Mouse (Mus musculus) limb, embryonic 14.5 days (tissue): ENCODE data around the gene Tmem145. TPM values are rescaled to one million over a fixed set of nuclear protein-coding genes. Genes with fewer than 3 reads are reported as not detected.

ENCODE experiments used
- ATAC-seq: fragments of 200-750 bp; cut with Nextera tagmentation; 2 replicates; pipeline ENCODE4 v1.8.0; 2017; ENCODE audit warnings: low read depth, moderate number of reproducible peaks, moderate TSS enrichment; ENCODE audit not compliant: low FRiP score
- DNase-seq: peaks from one replicate; pipeline ENCODE4 v3.0.0-alpha.2; 2015; ENCODE audit warnings: low spot score
- H3K27ac ChIP-seq: fragments of 300-500 bp; sonication (generic); replicated peaks from 2 replicates; pipeline ENCODE4 v1.5.1; 2014; ENCODE audit warnings: low read depth, mild to moderate bottlenecking, low read length, moderate library complexity, mixed read lengths
- H3K27me3 ChIP-seq: fragments of 300-500 bp; sonication (generic); 2 replicates; pipeline ENCODE4 v1.6.1; 2014; ENCODE audit warnings: low read length, mixed read lengths; ENCODE audit not compliant: control insufficient read depth, insufficient read depth
- H3K36me3 ChIP-seq: fragments of 300-500 bp; sonication (generic); 2 replicates; pipeline ENCODE4 v1.6.1; 2014; ENCODE audit warnings: mild to moderate bottlenecking, low read length, moderate library complexity, mixed read lengths; ENCODE audit not compliant: control insufficient read depth, insufficient read depth
- H3K4me1 ChIP-seq: fragments of 300-500 bp; sonication (generic); 2 replicates; pipeline ENCODE4 v1.6.1; 2014; ENCODE audit warnings: antibody characterized with exemption, low read length, mixed read lengths; ENCODE audit not compliant: control insufficient read depth, insufficient read depth
- H3K4me2 ChIP-seq: fragments of 300-500 bp; sonication (generic); replicated peaks from 2 replicates; pipeline ENCODE4 v1.6.1; 2014; ENCODE audit warnings: low read depth, mild to moderate bottlenecking, low read length, moderate library complexity; ENCODE audit not compliant: severe bottlenecking
- H3K4me3 ChIP-seq: fragments of 300-500 bp; sonication (generic); replicated peaks from 2 replicates; pipeline ENCODE4 v1.5.1; 2014; ENCODE audit warnings: low read length
- H3K9ac ChIP-seq: fragments of 300-500 bp; sonication (generic); 2 replicates; pipeline ENCODE4 v1.6.1; 2014; ENCODE audit warnings: mild to moderate bottlenecking, low read depth, low read length, moderate library complexity; ENCODE audit not compliant: severe bottlenecking
- H3K9me3 ChIP-seq: fragments of 300-500 bp; sonication (generic); 2 replicates; pipeline ENCODE4 v1.6.1; 2016; ENCODE audit warnings: low read length; ENCODE audit not compliant: control insufficient read depth
- POLR2A ChIP-seq: fragments of 200-500 bp; IDR thresholded peaks from 2 replicates; pipeline ENCODE4 v1.8.0; 2012; ENCODE audit warnings: inconsistent platforms, mild to moderate bottlenecking, moderate library complexity, borderline replicate concordance; ENCODE audit not compliant: insufficient read depth, insufficient read length; ENCODE audit errors: extremely low read depth
- WGBS: fragments of 180-500 bp; shearing (Covaris S2); extraction: QIAGEN DNeasy Blood & Tissue Kit; methylation state at CpG from one replicate; pipeline ENCODE4 v1.1.7; 2014; 5-methylcytosine and 5-hydroxymethylcytosine counted together
- polyA plus RNA-seq, 2 experiments: library from polyadenylated mRNA; depleted of rRNA in 1 of 2; stranded (reverse) in 1 of 2; unstranded in 1 of 2; fragments of >200 nt; fragmentation: Nextera tagmentation in 1 of 2; extraction: Ambion mirVana in 1 of 2; gene quantifications; 2 replicates each; pipeline versions ENCODE4 v1.2.1 to v1.2.3; 2012 to 2014

The Tmem145 gene
- polyA plus RNA-seq, 2 experiments = 0.80 to 4.4 TPM

DNA sequence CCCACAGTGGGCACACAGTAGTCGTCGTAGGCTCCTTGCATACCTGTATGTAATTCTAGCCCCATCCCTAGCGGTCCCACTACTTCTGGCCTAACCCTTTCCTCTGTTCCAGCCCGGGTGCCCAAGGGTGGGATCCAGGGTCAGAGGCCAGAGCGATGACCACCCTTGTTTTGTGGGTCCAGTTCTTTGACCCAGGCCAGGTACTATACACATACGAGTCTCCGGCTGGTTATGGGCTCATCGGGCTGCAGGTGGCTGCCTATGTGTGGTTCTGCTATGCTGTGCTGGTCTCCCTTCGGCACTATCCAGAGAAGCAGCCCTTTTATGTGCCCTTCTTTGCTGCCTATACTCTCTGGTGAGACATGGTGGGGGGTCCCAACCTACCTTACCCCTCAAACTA, 3.5 kb downstream of the Tmem145 start:
- 78% methylated on average over 9 of the region's 9 CpGs for WGBS
- H3K4me1 ChIP-seq = 0 out of 2 replicates have a peak, but pooled peaks cover 4% of the 10 kb centered on the region
- no peaks in the 10 kb centered on the region for H3K36me3 ChIP-seq
- no peak for TF ChIP-seq POLR2A
- no peak overlapping the region for H3K4me3 ChIP-seq
- H3K4me2 ChIP-seq = no peak overlapping the region
- H3K9ac ChIP-seq = no peak overlapping the region
- H3K27me3 ChIP-seq = peaks cover 14% of the 10 kb centered on the region
- ATAC-seq (no peak), DNase-seq (no peak)
- H3K27ac ChIP-seq = no peak overlapping the region
- H3K9me3 ChIP-seq = no peaks in the 10 kb centered on the region

GRCm38 (mm10) chr7:25311193-25311592, 5.3 kb downstream of the Tmem145 start:
- no peak overlapping the region for H3K9ac ChIP-seq
- H3K27ac ChIP-seq = no peak overlapping the region
- DNase-seq (no peak), ATAC-seq (no peak)
- H3K4me1 ChIP-seq = peaks cover 11% of the 10 kb centered on the region
- H3K4me3 ChIP-seq = no peak overlapping the region
- WGBS = 79% methylated on average over 11 of the region's 11 CpGs
- H3K4me2 ChIP-seq = no peak overlapping the region
- no peaks in the 10 kb centered on the region for H3K9me3 ChIP-seq
- no peaks in the 10 kb centered on the region for H3K36me3 ChIP-seq
- no peak for TF ChIP-seq POLR2A
- peaks cover 31% of the 10 kb centered on the region for H3K27me3 ChIP-seq

- no peak for TF ChIP-seq POLR2A
- ATAC-seq = no peak
- Histone ChIP-seq H3K9ac (no peak overlapping the region), H3K4me3 (no peak overlapping the region), H3K9me3 (no peaks in the 10 kb centered on the region), H3K27me3 (peaks cover 31% of the 10 kb centered on the region), H3K4me1 (peaks cover 11% of the 10 kb centered on the region), H3K27ac (no peak overlapping the region), H3K36me3 (no peaks in the 10 kb centered on the region), H3K4me2 (no peak overlapping the region)
- no peak for DNase-seq
- 42% methylated on average over 7 of the region's 7 CpGs for WGBS
Observed at GRCm38 (mm10) chr7:25313325-25313724, 7.4 kb downstream of the Tmem145 start.

DNA sequence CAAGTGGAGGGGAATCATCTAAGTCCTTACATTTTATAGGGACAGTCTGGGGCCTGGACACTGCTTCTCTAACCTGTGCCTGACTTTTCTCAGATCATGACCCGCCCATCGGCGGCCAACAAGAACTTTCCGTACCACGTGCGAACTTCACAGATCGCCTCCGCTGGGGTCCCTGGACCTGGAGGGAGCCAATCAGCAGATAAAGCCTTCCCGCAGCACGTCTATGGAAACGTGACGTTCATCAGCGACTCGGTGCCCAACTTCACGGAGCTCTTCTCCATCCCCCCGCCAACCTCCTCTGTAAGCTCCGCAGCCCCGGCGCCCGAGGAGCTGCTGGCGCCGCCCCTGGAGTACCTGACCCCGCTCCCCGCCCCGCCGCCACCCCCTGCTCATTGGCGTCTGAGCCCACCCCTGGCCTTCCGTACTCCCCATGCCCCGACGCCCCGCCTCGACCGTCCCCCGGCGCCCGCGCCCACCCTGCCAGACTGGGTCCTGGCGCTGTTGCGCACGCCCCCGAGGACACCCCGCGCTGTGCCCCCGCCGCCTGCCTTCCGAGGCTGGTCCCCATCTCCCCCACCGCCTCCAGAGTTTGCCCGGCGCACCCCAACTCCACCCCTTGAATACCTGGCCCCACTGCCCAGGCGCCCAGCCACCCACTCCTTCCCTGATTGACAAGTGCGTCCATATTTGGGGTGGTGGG, 8.8 kb downstream of the Tmem145 start:
- peak overlapping the region; percentile 82 for H3K4me2 ChIP-seq
- WGBS = 2% methylated on average over 45 of the region's 51 CpGs
- H3K9ac ChIP-seq = peak overlapping the region; percentile 51
- H3K27me3 ChIP-seq = peaks cover 31% of the 10 kb centered on the region
- ATAC-seq (no peak), DNase-seq (no peak)
- H3K9me3 ChIP-seq = no peaks in the 10 kb centered on the region
- H3K4me3 ChIP-seq = peak overlapping the region; percentile 70
- H3K27ac ChIP-seq = no peak overlapping the region
- no peak for TF ChIP-seq POLR2A
- peaks cover 11% of the 10 kb centered on the region for H3K4me1 ChIP-seq
- no peaks in the 10 kb centered on the region for H3K36me3 ChIP-seq

- DNase-seq = no peak
- H3K27ac ChIP-seq = no peak overlapping the region
- no peak for TF ChIP-seq POLR2A
Observed at GRCm38 (mm10) chr7:25315306-25316041, 9.6 kb downstream of the Tmem145 start.

More at GRCm38 (mm10) chr7:25315306-25316041, 9.6 kb downstream of the Tmem145 start:
- peaks cover 11% of the 10 kb centered on the region for H3K4me1 ChIP-seq
- peaks cover 31% of the 10 kb centered on the region for H3K27me3 ChIP-seq
- peak overlapping the region; percentile 51 for H3K9ac ChIP-seq
- under 1% methylated on average over 47 of the region's 69 CpGs for WGBS
- peak overlapping the region; percentile 70 for H3K4me3 ChIP-seq
- peak overlapping the region; percentile 82 for H3K4me2 ChIP-seq
- no peaks in the 10 kb centered on the region for H3K9me3 ChIP-seq
- ATAC-seq = no peak
- H3K36me3 ChIP-seq = no peaks in the 10 kb centered on the region
